In genomic region chr11:57963291-57963870, GRCm38 (mm10) we compare ENCODE assay signal across 8 mouse cellular contexts. TPM values are rescaled to one million over a fixed set of nuclear protein-coding genes. Genes with fewer than 3 reads are reported as not detected.
A peak's percentile ranks its signal among the peaks of the same experiment; 100 is the strongest.
DNase-seq lines count a peak whose midpoint lies in the region; ATAC-seq and TF ChIP-seq lines count a peak whose summit lies in the region.

No protein-coding gene starts in this region.

- WGBS in forebrain, embryonic 15.5 days = 33% methylated on average over 9 of the region's 9 CpGs
- WGBS in liver, embryonic 13.5 days (ENCODE audit: insufficient replicate concordance) = 38% methylated on average over 9 of the region's 9 CpGs

- H3K27ac ChIP-seq in CH12.LX (ENCODE audit: insufficient read depth, low read depth) = no peak overlapping the region
- H3K27ac ChIP-seq in forebrain, embryonic 15.5 days (replicated peaks) = 0 out of 2 replicates have a peak overlapping the region, but pooled peaks have one; percentile 89
- peak overlapping the region; percentile 97 for H3K27ac ChIP-seq in liver, embryonic 13.5 days

- intact Hi-C loops in left cerebral cortex, postnatal 25 days (cut with DNase I) = loop anchor here (2.0 kb wide), 2 partner anchors 45 to 339 kb away; partner anchors contain the start of gene Larp1

- H3K36me3 ChIP-seq in erythroblast, embryonic 14.5 days (ENCODE audit: control insufficient read depth) = peaks cover 7% of the 10 kb centered on the region
- H3K36me3 ChIP-seq in CH12.LX (replicated peaks in 1 of 2; ENCODE audit: control insufficient read depth in 1 of 2, insufficient read depth in 1 of 2, low read length in 1 of 2) = no peaks in the 10 kb centered on the region
- H3K36me3 ChIP-seq in forebrain, embryonic 15.5 days = no peaks in the 10 kb centered on the region
- H3K36me3 ChIP-seq in liver, embryonic 13.5 days = no peaks in the 10 kb centered on the region

- H3K79me2 ChIP-seq in CH12.LX (replicated peaks; ENCODE audit: control insufficient read depth, extremely low read depth, insufficient read depth, poor library complexity, severe bottlenecking) = no peaks in the 10 kb centered on the region

- TF ChIP-seq CTCF in CH12.LX (conservative IDR thresholded peaks at IDR 0.05 in 1 of 2, IDR thresholded peaks at IDR 0.05 in 1 of 2; ENCODE audit: low read depth in 2 of 2, low read length in 2 of 2) = no peak

- no peak for TF ChIP-seq EP300 in CH12.LX (IDR thresholded peaks at IDR 0.05; ENCODE audit: low read length)

- ATAC-seq in erythroblast, adult 5-6 weeks (replicated peaks; ENCODE audit: low FRiP score, poor library complexity, severe bottlenecking) = no peak
- no peak for ATAC-seq in forebrain, embryonic 15.5 days (replicated peaks)
- ATAC-seq in liver, embryonic 13.5 days (ENCODE audit: low read depth) = no peak

- peak overlapping the region; percentile 57; the same call in 1 of the 2 replicates for H3K9ac ChIP-seq in CH12.LX (ENCODE audit: insufficient read depth, low read depth)
- peak overlapping the region; percentile 86 for H3K9ac ChIP-seq in forebrain, embryonic 15.5 days (replicated peaks)
- H3K9ac ChIP-seq in liver, embryonic 13.5 days = peak overlapping the region; percentile 81

- H3K9me3 ChIP-seq in erythroblast, embryonic 14.5 days (ENCODE audit: control insufficient read depth, low read length) = peaks cover 7% of the 10 kb centered on the region
- peaks cover 6% of the 10 kb centered on the region for H3K9me3 ChIP-seq in CH12.LX (replicated peaks; ENCODE audit: low read length)
- H3K9me3 ChIP-seq in forebrain, embryonic 15.5 days = no peaks in the 10 kb centered on the region
- 0 out of 2 replicates have a peak, but pooled peaks cover 6% of the 10 kb centered on the region for H3K9me3 ChIP-seq in liver, embryonic 13.5 days (replicated peaks)

- H3K4me2 ChIP-seq in CH12.LX (ENCODE audit: insufficient read depth, low read depth, poor library complexity, severe bottlenecking) = peak overlapping the region; percentile 37
- H3K4me2 ChIP-seq in forebrain, embryonic 15.5 days (replicated peaks) = peak overlapping the region; percentile 86
- peak overlapping the region; percentile 87 for H3K4me2 ChIP-seq in liver, embryonic 13.5 days

- H3K4me1 ChIP-seq in erythroblast, embryonic 14.5 days (ENCODE audit: control insufficient read depth) = peaks cover 56% of the 10 kb centered on the region
- H3K4me1 ChIP-seq in CH12.LX (ENCODE audit: control insufficient read depth in 1 of 2, insufficient read depth in 2 of 2) = peaks cover 11 to 70% of the 10 kb centered on the region in 2 experiments
- peaks cover 11% of the 10 kb centered on the region for H3K4me1 ChIP-seq in forebrain, embryonic 15.5 days
- peaks cover 64% of the 10 kb centered on the region for H3K4me1 ChIP-seq in liver, embryonic 13.5 days (replicated peaks)

- TF ChIP-seq POLR2A in CH12.LX (IDR thresholded peaks at IDR 0.05; ENCODE audit: low read depth, low read length) = no peak

- H3K4me3 ChIP-seq in erythroblast, embryonic 14.5 days (replicated peaks) = peak overlapping the region; percentile 72
- no peak overlapping the region for H3K4me3 ChIP-seq in CH12.LX (replicated peaks in 1 of 3; ENCODE audit: low read depth in 2 of 3, low read length in 2 of 3, poor library complexity in 1 of 3)
- peak overlapping the region; percentile 67 for H3K4me3 ChIP-seq in forebrain, embryonic 15.5 days
- H3K4me3 ChIP-seq in liver, embryonic 13.5 days (replicated peaks) = peak overlapping the region; percentile 68

- TF ChIP-seq RAD21 in CH12.LX (IDR thresholded peaks at IDR 0.05; ENCODE audit: low read depth, low read length) = no peak

- H3K27me3 ChIP-seq in erythroblast, embryonic 14.5 days (ENCODE audit: control insufficient read depth) = peaks cover 14% of the 10 kb centered on the region
- no peaks in the 10 kb centered on the region for H3K27me3 ChIP-seq in CH12.LX (replicated peaks)
- no peaks in the 10 kb centered on the region for H3K27me3 ChIP-seq in forebrain, embryonic 15.5 days
- no peaks in the 10 kb centered on the region for H3K27me3 ChIP-seq in liver, embryonic 13.5 days

- dilution Hi-C loops in CH12.LX (cut with MboI; ENCODE audit: extremely low pct_ligation_motif_present, extremely low pct_unique_long_range_greater_than_20kb, low sequenced_read_pairs) = no loop called here

- in situ Hi-C loops in CH12.LX (cut with MboI; ENCODE audit: low pct_ligation_motif_present, low pct_unique_long_range_greater_than_20kb, low sequenced_read_pairs) = loop anchor here (5.0 kb wide), 2 partner anchors 34 to 94 kb away; no protein-coding TSS in a partner anchor

- DNase-seq in CH12.LX (ENCODE audit: extremely low read depth) = no peak
- DNase-seq in liver, embryonic 13.5 days = no peak
- DNase-seq in right cerebral cortex, adult 2 months (ENCODE audit: low spot score in 2 of 2) = no peak
- no peak for DNase-seq in right cerebral cortex, adult 18-20 months
- DNase-seq in left cerebral cortex, postnatal 25 days (ENCODE audit: low spot score in 2 of 2) = no peak

TF ChIP-seq in CH12.LX, 34 proteins besides CTCF, POLR2A, EP300 and RAD21:
- TF ChIP-seq BHLHE40 (IDR thresholded peaks at IDR 0.05; ENCODE audit: low read depth, low read length) = no peak
- TF ChIP-seq CHD2 (IDR thresholded peaks at IDR 0.05; ENCODE audit: low read length) = no peak
- TF ChIP-seq MEF2A (IDR thresholded peaks at IDR 0.05; ENCODE audit: borderline replicate concordance, low read depth, low read length) = no peak
- no peak for TF ChIP-seq TCF12 (IDR thresholded peaks at IDR 0.05; ENCODE audit: low read depth, low read length)
- no peak for TF ChIP-seq MAZ (IDR thresholded peaks at IDR 0.05; ENCODE audit: low read depth, low read length)
- no peak for TF ChIP-seq ZKSCAN1 (IDR thresholded peaks at IDR 0.05; ENCODE audit: borderline replicate concordance, low read depth, low read length)
- TF ChIP-seq JUN (IDR thresholded peaks at IDR 0.05; ENCODE audit: insufficient read depth, low read depth, low read length) = no peak

RNA-seq across cellular contexts. Expression of gene Larp1, which starts 45.5 kb away (rescaled TPM):
- 31.7 and 32.8 TPM in 2 replicates for polyA plus RNA-seq in erythroblast, embryonic 14.5 days (2012)
- total RNA-seq in erythroblast, adult 5-6 weeks (2015; ENCODE audit: low replicate concordance) = 24.0 and 31.6 TPM in 2 replicates
- 13.2 and 13.4 TPM in 2 replicates for total RNA-seq in erythroblast, adult 5-6 weeks (2017; ENCODE audit: low replicate concordance)
- total RNA-seq in CH12.LX (2012; rRNA removed) (94.1 and 106 TPM in 2 replicates), CH12.LX (2014; rRNA removed) (33.4 and 38.2 TPM in 2 replicates)
- polyA plus RNA-seq in CH12.LX (2012; ENCODE audit: insufficient read length, low read depth) = 222 and 284 TPM in 2 replicates
- 18.5 and 18.7 TPM in 2 replicates for polyA plus RNA-seq in forebrain, embryonic 15.5 days (2015; fragmentation: Nextera tagmentation; extraction: Ambion mirVana)
- 19.9 and 21.6 TPM in 2 replicates for polyA plus RNA-seq in liver, embryonic 13.5 days (2015; fragmentation: Nextera tagmentation; extraction: Ambion mirVana)
- total RNA-seq in left cerebral cortex, postnatal 25 days (2021) = 10 to 100 TPM; 86.4 to 88.9 TPM

Comparison
In these comparisons a context has a peak if more than half of its experiments do, and no peak if none do; other contexts are left out.
1. H3K4me3 ChIP-seq: peak in erythroblast, embryonic 14.5 days (single experiment), forebrain, embryonic 15.5 days (single experiment) and liver, embryonic 13.5 days (single experiment); none in CH12.LX (0 of 3).
2. H3K4me2 ChIP-seq: peak in every context shown above with its lines; median percentile 87 in liver, embryonic 13.5 days; 86 in forebrain, embryonic 15.5 days; 37 in CH12.LX.
3. Peak in every context shown above with its lines, with median percentiles within 50 percentile points of each other: H3K9ac ChIP-seq.